Mouse (Mus musculus) cerebellum, adult 11 months (tissue): ENCODE results near the gene Fmnl1.
"Not testable (repeated sequence)": the region's sequence is repeated elsewhere in the genome, so short reads cannot be mapped to it uniquely, and the experiment has no call there.

Source experiments
- DNase-seq: peaks from one replicate; pipeline ENCODE4 v3.0.0; 2022

Gene Fmnl1

GRCm38 (mm10) chr11:103192230-103192955 lies 21.5 kb downstream of the Fmnl1 start:
- DNase-seq: peak; percentile 60

- DNase-seq: peak; percentile 79
Observed at GRCm38 (mm10) chr11:103192956-103193824, 22.3 kb downstream of the Fmnl1 start.

GRCm38 (mm10) chr11:103193825-103194168 lies 22.9 kb downstream of the Fmnl1 start:
- no peak for DNase-seq

- DNase-seq: peak; percentile 55
Observed at GRCm38 (mm10) chr11:103195236-103195635, 24.3 kb downstream of the Fmnl1 start.

- no peak for DNase-seq
Observed at GRCm38 (mm10) chr11:103195656-103196055, 24.7 kb downstream of the Fmnl1 start.

- no peak for DNase-seq
Observed at GRCm38 (mm10) chr11:103197340-103197739, 26.4 kb downstream of the Fmnl1 start.

GRCm38 (mm10) chr11:103198339-103198738 lies 27.4 kb downstream of the Fmnl1 start:
- peak; percentile 43 for DNase-seq

GRCm38 (mm10) chr11:103198911-103199803 lies 28.2 kb downstream of the Fmnl1 start:
- peak; percentile 88 for DNase-seq

- peak; percentile 74 for DNase-seq
Observed at GRCm38 (mm10) chr11:103201664-103202063, 30.8 kb downstream of the Fmnl1 start.

- DNase-seq: no peak
Observed at GRCm38 (mm10) chr11:103202376-103202775, 31.5 kb downstream of the Fmnl1 start.

GRCm38 (mm10) chr11:103206203-103206602 lies 35.3 kb downstream of the Fmnl1 start:
- DNase-seq: no peak

GRCm38 (mm10) chr11:103208458-103208857 lies 37.6 kb downstream of the Fmnl1 start, which contains the start of gene 1700023F06Rik:
Gene 1700023F06Rik (minus strand): TSS chr11:103208558.
- DNase-seq: no peak

GRCm38 (mm10) chr11:103210291-103210690 lies 39.4 kb downstream of the Fmnl1 start:
- DNase-seq: no peak

GRCm38 (mm10) chr11:103213712-103214111 lies 42.8 kb downstream of the Fmnl1 start:
- DNase-seq: no peak

GRCm38 (mm10) chr11:103215355-103215754 lies 44.4 kb downstream of the Fmnl1 start:
- DNase-seq: no peak

- DNase-seq: peak; percentile 84
Observed at GRCm38 (mm10) chr11:103217790-103218516, 47.0 kb downstream of the Fmnl1 start, which contains the start of gene Spata32. Gene Spata32 (minus strand): TSS chr11:103218432.

GRCm38 (mm10) chr11:103218517-103218901 lies 47.6 kb downstream of the Fmnl1 start:
- DNase-seq: no peak

- DNase-seq: peak; percentile 34
Observed at GRCm38 (mm10) chr11:103219259-103219658, 48.4 kb downstream of the Fmnl1 start.

- DNase-seq: no peak
Observed at GRCm38 (mm10) chr11:103219995-103220394, 49.1 kb downstream of the Fmnl1 start.

GRCm38 (mm10) chr11:103221437-103221836 lies 50.5 kb downstream of the Fmnl1 start:
- no peak for DNase-seq

GRCm38 (mm10) chr11:103222718-103223117 lies 51.8 kb downstream of the Fmnl1 start:
- not testable (repeated sequence) for DNase-seq

- DNase-seq: no peak
Observed at GRCm38 (mm10) chr11:103223444-103223843, 52.5 kb downstream of the Fmnl1 start.
